Mouse (Mus musculus): Measurements from ENCODE around the gene Hmg20b. TPM values are rescaled to one million over a fixed set of nuclear protein-coding genes. Genes with fewer than 3 reads are reported as not detected.
A peak's percentile ranks its signal among the peaks of the same experiment; 100 is the strongest.

Gene Hmg20b
- total and polyA plus RNA-seq, 2 experiments from 2014 or later, result 15.1 to 25.2 TPM

DNA sequence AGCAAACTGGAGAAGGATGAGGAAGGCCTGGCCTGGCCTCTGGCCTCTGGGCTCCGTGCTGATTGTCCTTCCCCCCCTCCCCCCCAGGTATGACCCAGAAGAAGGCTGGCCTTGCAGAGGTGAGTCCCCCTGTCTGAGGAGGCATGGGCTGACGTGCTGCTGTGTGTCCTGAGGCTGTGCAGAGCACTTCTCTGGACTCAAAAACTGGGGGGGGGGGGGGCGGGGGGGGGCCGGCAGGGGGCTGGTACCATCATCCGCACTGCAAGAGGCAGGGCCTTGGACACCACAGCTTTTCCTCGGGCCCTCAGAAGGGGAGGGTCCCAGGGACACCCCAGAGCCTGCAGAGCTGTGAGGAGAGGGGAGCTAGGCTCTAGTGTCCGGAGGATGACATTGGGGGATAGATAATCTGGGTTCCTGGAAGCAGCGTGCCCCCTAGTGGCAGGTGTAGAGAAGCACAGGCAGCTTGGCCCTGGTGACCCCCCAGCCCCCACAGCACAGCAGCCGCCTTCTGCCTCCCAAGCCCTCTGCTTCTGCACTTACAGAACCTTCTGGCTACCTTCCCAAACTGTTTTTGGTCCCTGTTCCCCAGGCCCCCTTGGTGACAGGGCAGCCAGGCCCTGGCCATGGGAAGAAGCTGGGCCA lies 45.6 kb downstream of the Hmg20b start:
- H3K27ac ChIP-seq (ENCODE audit: low read depth, low read length), result no peak overlapping the region
- peak; percentile 74 for TF ChIP-seq CTCF (IDR thresholded peaks at IDR 0.05; ENCODE audit: low read depth)
- H3K9me3 ChIP-seq (ENCODE audit: low read length), result no peaks in the 10 kb centered on the region
- H3K4me3 ChIP-seq (ENCODE audit: low read depth, low read length), result no peak overlapping the region
- no peak overlapping the region for H3K4me2 ChIP-seq (ENCODE audit: low read depth)
- no peak overlapping the region for H3K9ac ChIP-seq
- WGBS, result 29% methylated on average over 7 of the region's 9 CpGs
- no peaks in the 10 kb centered on the region for H3K27me3 ChIP-seq (ENCODE audit: insufficient read depth, low read length)
- DNase-seq (no peak), ATAC-seq (peak; percentile 28; the same call in 1 of the 2 replicates)
- H3K36me3 ChIP-seq (ENCODE audit: insufficient read depth), result peaks cover 46% of the 10 kb centered on the region
- no peaks in the 10 kb centered on the region; the same call in 1 of the 2 replicates for H3K4me1 ChIP-seq (ENCODE audit: insufficient read depth)

DNA sequence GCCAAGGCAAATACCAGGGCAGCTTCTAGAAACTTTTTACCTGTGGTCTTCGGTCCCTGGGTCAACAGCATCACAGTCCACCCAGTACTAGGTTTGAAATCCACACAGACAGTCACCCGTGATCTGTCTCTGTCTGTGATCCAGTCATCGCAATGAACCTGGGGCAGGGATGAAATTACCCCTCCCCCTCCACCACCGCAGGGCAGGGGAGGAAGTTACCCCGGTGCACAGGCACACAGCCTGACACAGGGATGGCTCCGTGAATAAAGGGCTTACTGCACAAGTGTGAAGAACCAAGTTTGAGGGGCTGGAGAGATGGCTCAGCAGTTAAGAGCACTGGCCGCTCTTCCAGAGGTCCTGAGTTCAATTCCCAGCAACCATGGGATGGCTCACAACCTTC lies 46.5 kb downstream of the Hmg20b start:
- TF ChIP-seq CTCF (IDR thresholded peaks at IDR 0.05; ENCODE audit: low read depth), result no peak
- ATAC-seq, result no peak
- no peak for DNase-seq
- no peak overlapping the region for H3K4me3 ChIP-seq (ENCODE audit: low read depth, low read length)
- no peaks in the 10 kb centered on the region for H3K9me3 ChIP-seq (ENCODE audit: low read length)
- H3K27me3 ChIP-seq (ENCODE audit: insufficient read depth, low read length), result no peaks in the 10 kb centered on the region
- H3K27ac ChIP-seq (ENCODE audit: low read depth, low read length), result no peak overlapping the region
- 78% methylated on average over 7 of the region's 7 CpGs for WGBS
- no peaks in the 10 kb centered on the region; the same call in 1 of the 2 replicates for H3K4me1 ChIP-seq (ENCODE audit: insufficient read depth)
- H3K36me3 ChIP-seq (ENCODE audit: insufficient read depth), result peaks cover 37% of the 10 kb centered on the region
- H3K4me2 ChIP-seq (ENCODE audit: low read depth), result no peak overlapping the region
- H3K9ac ChIP-seq, result 0 out of 2 replicates have a peak overlapping the region, but pooled peaks have one; percentile 14

DNA sequence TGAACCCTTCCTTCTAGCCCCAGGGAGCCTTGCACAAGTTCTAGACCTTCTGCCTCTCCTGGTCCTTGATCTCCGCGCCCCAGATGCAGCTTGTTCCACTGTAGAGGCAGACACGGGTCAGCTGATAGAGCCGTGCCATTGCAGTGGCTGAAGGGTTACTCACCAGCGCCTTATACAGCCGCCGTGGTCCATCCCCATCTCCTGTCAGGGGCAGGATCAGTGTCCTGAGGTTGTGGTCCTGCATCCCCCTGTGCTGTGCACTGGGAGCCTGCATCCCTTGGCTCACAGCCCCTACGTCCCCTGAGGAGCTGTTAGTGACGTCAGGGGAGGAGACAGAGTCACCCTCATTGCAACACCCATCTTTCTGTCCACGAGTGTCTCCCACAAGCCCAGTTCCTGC lies 47.0 kb downstream of the Hmg20b start:
- no peak for TF ChIP-seq CTCF (IDR thresholded peaks at IDR 0.05; ENCODE audit: low read depth)
- Histone ChIP-seq H3K4me3 (ENCODE audit: low read depth, low read length) (no peak overlapping the region), H3K27ac (ENCODE audit: low read depth, low read length) (peak overlapping the region; percentile 67), H3K9me3 (ENCODE audit: low read length) (no peaks in the 10 kb centered on the region), H3K4me2 (ENCODE audit: low read depth) (peak overlapping the region; percentile 10; the same call in 1 of the 2 replicates), H3K36me3 (ENCODE audit: insufficient read depth) (peaks cover 32% of the 10 kb centered on the region), H3K9ac (peak overlapping the region; percentile 14; the same call in 1 of the 2 replicates), H3K27me3 (ENCODE audit: insufficient read depth, low read length) (no peaks in the 10 kb centered on the region), H3K4me1 (ENCODE audit: insufficient read depth) (no peaks in the 10 kb centered on the region; the same call in 1 of the 2 replicates)
- 78% methylated on average over 10 of the region's 10 CpGs for WGBS
- DNase-seq (no peak), ATAC-seq (no peak)

DNA sequence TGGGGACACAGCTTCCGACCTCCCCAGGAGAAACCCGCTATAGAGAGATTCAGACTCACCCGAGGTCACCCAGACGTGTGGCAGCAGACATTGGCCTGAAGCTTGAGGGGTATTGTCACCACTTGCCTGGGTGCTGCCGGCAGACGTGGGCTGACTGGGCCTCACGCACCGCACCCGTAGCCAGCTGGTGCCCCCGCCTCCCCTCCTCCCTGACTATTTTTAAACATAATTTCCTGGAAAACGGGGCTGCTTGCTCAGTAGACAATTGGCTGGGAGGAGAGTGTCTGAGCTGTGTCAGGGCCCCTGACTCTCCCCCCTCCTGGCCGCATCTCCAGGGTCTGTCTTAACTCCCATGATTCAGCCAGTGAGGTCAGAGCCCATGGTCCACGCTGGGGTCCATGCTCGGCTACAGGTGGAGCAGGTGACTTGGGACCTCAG lies 47.5 kb downstream of the Hmg20b start:
- no peak for DNase-seq

DNA sequence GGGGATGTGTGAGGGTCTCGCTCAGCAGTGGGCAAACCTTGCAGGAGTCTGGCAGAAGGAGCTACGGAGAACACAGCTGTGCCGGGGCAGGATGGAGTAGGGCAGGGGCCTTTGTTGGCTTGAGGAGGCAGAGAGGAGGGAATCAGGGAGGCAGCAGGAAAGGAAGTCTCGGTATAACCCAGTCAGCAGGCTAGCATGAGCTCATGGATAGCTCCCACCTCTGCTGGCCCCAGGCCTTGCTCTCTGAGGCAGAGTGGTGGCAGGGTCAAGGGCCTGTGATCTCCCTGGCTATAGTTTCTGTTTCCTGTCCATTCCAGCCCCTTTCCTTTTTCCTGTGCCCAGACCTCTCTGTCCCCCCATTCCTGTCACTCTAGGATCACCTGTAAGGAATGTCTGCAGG lies 48.0 kb downstream of the Hmg20b start:
- TF ChIP-seq CTCF (IDR thresholded peaks at IDR 0.05; ENCODE audit: low read depth), result no peak
- H3K4me1 ChIP-seq (ENCODE audit: insufficient read depth), result no peaks in the 10 kb centered on the region; the same call in 1 of the 2 replicates
- H3K4me2 ChIP-seq (ENCODE audit: low read depth), result no peak overlapping the region
- no peak overlapping the region for H3K4me3 ChIP-seq (ENCODE audit: low read depth, low read length)
- peak overlapping the region; percentile 66 for H3K27ac ChIP-seq (ENCODE audit: low read depth, low read length)
- H3K36me3 ChIP-seq (ENCODE audit: insufficient read depth), result peaks cover 22% of the 10 kb centered on the region
- H3K27me3 ChIP-seq (ENCODE audit: insufficient read depth, low read length), result no peaks in the 10 kb centered on the region
- peak overlapping the region; percentile 10; the same call in 1 of the 2 replicates for H3K9ac ChIP-seq
- ATAC-seq (no peak), DNase-seq (no peak)
- H3K9me3 ChIP-seq (ENCODE audit: low read length), result no peaks in the 10 kb centered on the region
- WGBS, result 50% methylated on average over 4 of the region's 4 CpGs

More for the DNA sequence above, 47.5 kb downstream of the Hmg20b start:
- no peaks in the 10 kb centered on the region; the same call in 1 of the 2 replicates for H3K4me1 ChIP-seq (ENCODE audit: insufficient read depth)
- peak overlapping the region; percentile 10; the same call in 1 of the 2 replicates for H3K4me2 ChIP-seq (ENCODE audit: low read depth)
- 55% methylated on average over 14 of the region's 14 CpGs for WGBS
- H3K9me3 ChIP-seq (ENCODE audit: low read length), result no peaks in the 10 kb centered on the region
- no peak overlapping the region for H3K9ac ChIP-seq
- H3K36me3 ChIP-seq (ENCODE audit: insufficient read depth), result peaks cover 28% of the 10 kb centered on the region
- peak overlapping the region; percentile 67 for H3K27ac ChIP-seq (ENCODE audit: low read depth, low read length)
- H3K4me3 ChIP-seq (ENCODE audit: low read depth, low read length), result no peak overlapping the region
- no peaks in the 10 kb centered on the region for H3K27me3 ChIP-seq (ENCODE audit: insufficient read depth, low read length)
- peak; percentile 36 for ATAC-seq
- TF ChIP-seq CTCF (IDR thresholded peaks at IDR 0.05; ENCODE audit: low read depth), result no peak

DNA sequence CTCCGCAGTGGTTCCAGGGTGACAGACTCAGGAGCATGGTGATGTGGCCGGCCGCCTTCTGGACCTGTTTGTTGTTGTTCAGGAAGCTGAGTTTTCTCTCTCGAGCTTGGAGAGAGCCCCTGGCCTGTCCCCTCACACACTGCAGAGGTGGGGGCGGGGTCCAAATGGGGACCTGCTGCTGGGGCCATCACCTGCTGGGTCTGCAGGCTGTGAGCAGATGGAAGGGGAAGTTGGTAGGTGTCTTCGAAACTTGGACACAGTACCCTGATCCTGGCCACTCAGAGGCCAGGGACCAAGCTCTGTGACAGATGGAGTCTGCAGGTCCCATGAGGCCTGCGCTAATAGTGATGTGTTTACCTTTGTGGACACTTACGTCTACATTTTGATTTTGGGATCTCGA lies 49.0 kb downstream of the Hmg20b start:
- Histone ChIP-seq H3K9ac (no peak overlapping the region), H3K9me3 (ENCODE audit: low read length) (no peaks in the 10 kb centered on the region), H3K4me3 (ENCODE audit: low read depth, low read length) (no peak overlapping the region), H3K36me3 (ENCODE audit: insufficient read depth) (peaks cover 13% of the 10 kb centered on the region), H3K27ac (ENCODE audit: low read depth, low read length) (no peak overlapping the region), H3K4me2 (ENCODE audit: low read depth) (no peak overlapping the region), H3K4me1 (ENCODE audit: insufficient read depth) (no peaks in the 10 kb centered on the region; the same call in 1 of the 2 replicates), H3K27me3 (ENCODE audit: insufficient read depth, low read length) (no peaks in the 10 kb centered on the region)
- DNase-seq (no peak), ATAC-seq (no peak)
- 81% methylated on average over 9 of the region's 9 CpGs for WGBS
- no peak for TF ChIP-seq CTCF (IDR thresholded peaks at IDR 0.05; ENCODE audit: low read depth)

DNA sequence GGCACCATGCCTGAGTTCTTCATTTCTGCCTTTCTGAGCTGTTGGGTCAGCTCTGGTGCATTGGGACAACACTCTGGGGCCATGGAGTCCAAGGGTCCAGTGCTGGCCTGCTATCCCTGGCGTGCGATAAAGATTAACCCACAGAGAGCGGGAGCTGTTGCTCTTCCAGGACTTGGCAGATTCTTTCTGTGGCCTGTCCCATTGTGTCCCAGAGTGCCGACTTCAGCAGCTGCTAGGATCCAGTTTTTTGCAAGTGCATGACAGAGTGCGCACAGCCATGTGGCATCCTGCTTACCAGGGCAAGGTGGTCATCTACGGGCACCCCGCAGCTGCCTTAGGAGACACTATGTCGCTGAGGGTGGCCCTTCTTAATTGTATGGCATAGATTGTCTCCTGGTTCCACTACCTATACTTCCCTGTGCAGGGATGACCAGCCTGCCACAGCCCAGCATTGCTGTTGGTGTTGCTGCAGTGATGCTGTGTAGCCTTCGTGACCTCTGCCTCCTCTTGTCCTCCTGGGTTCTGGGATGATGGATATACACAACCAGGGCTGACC lies 49.9 kb downstream of the Hmg20b start:
- Histone ChIP-seq H3K36me3 (ENCODE audit: insufficient read depth) (peaks cover 4% of the 10 kb centered on the region; the same call in 1 of the 2 replicates), H3K27me3 (ENCODE audit: insufficient read depth, low read length) (no peaks in the 10 kb centered on the region), H3K4me1 (ENCODE audit: insufficient read depth) (no peaks in the 10 kb centered on the region; the same call in 1 of the 2 replicates), H3K4me3 (ENCODE audit: low read depth, low read length) (no peak overlapping the region), H3K4me2 (ENCODE audit: low read depth) (no peak overlapping the region), H3K27ac (ENCODE audit: low read depth, low read length) (no peak overlapping the region), H3K9me3 (ENCODE audit: low read length) (no peaks in the 10 kb centered on the region), H3K9ac (no peak overlapping the region)
- DNase-seq (no peak), ATAC-seq (no peak)
- 83% methylated on average over 9 of the region's 9 CpGs for WGBS
- TF ChIP-seq CTCF (IDR thresholded peaks at IDR 0.05; ENCODE audit: low read depth), result no peak
